Mouse (Mus musculus) neutrophil, adult 83 days (primary cell): ENCODE measurements around the gene Plekha5. TPM values are rescaled to one million over a fixed set of nuclear protein-coding genes. Genes with fewer than 3 reads are reported as not detected.

Source experiments
- total RNA-seq, 2 experiments: library from RNA; stranded (reverse); gene quantifications; one replicate each; pipeline ENCODE4 v1.2.4; 2023

The Plekha5 gene
- 1 to 10 TPM; 2.2 to 2.7 TPM for total RNA-seq

GRCm38 (mm10) chr6:140423846-140424200, at the start of gene Plekha5:
Plekha5 (plus strand) TSS chr6:140424054.

GRCm38 (mm10) chr6:140622391-140623225, 198.8 kb downstream of the Plekha5 start, which contains the start of gene Aebp2:
Aebp2 (plus strand) TSS chr6:140622663.

Other genes starting within 250 kb of the Plekha5 start
- 10 to 100 TPM; 26.2 to 29.2 TPM for gene Aebp2, start 198.6 kb downstream of the Plekha5 start, total RNA-seq